ENCODE assay signal across 11 mouse cellular contexts in the genomic region with DNA sequence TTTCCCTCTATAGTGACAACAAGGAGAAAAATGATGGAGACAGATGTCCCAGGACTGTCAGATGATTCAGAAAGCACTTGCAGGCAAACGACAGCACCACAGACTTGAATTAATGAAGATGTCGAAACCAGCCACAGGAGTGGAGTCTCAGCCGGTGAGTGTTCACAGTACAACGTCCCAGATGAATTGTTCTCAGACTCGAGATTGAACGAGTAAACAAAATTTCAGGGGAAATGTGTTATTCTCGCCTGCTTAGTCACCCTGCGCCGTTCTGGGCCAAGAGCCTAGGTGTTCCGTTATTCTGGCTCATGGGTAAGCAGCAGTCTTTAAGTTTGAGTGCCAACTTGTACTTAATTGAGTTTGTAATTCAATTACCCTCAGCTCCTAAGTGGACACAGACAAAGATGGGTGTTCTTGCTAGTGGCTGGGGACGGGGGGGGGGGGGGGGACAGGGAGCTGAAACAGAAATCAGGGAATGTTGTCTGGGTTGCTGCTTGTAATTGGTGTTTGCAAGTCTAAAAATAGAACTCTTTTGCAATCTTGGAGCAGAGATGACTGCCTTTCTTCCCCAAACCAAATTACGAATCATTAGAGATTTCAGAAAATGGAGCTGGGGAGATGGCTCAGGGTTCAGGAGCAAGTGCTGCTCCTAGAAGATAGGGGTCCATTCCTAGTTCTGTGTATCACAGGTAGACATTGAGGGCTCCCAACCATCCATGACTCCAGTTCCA.
DNase-seq lines count a peak whose midpoint lies in the region; ATAC-seq and TF ChIP-seq lines count a peak whose summit lies in the region.
"Had no signal": no experiment of that assay in that cellular context is flagged by ENCODE, and none has a peak within 500 bp of the region (broad histone marks: within the 10 kb centered on the region; RNA-seq: fewer than 3 reads in every experiment).

No protein-coding gene starts in this region.

- no peaks in the 10 kb centered on the region for H3K27me3 ChIP-seq in Patski
- H3K27me3 ChIP-seq: stomach, embryonic 15.5 days had no signal

- CTCF ChIA-PET in Patski (lab: Charles Lee): interaction anchor here (0.6 kb wide), 1 partner anchor 53 kb away, joined by 3 read pairs; no protein-coding TSS in a partner anchor

- ATAC-seq in Patski: peak; percentile 64
- ATAC-seq in inflammation-experienced regulatory T-cells, adult 6 months: no peak
- ATAC-seq: hindbrain, embryonic 16.5 days had no signal

- POLR2A ChIA-PET in Patski (lab: Charles Lee): no interaction called here

- in situ Hi-C loops in Patski (cut with MboI; ENCODE audit: low pct_unique_long_range_greater_than_20kb): no loop called here

- TF ChIP-seq CTCF in Patski (IDR thresholded peaks at IDR 0.05): no peak

- DNase-seq in cerebellum, postnatal 25 days: peak; percentile 47 to 50
- no peak for DNase-seq in cerebellum, adult 9-11 months
- peak; percentile 41 for DNase-seq in layer of hippocampus, adult 11-12 months (ENCODE audit: low spot score)
- DNase-seq in layer of hippocampus, adult 9-10 months (ENCODE audit: low spot score): no peak
- no peak for DNase-seq in Patski (ENCODE audit: low read depth, low spot score)
- peak; percentile 35 for DNase-seq in layer of hippocampus, adult 9-11 months
- no peak for DNase-seq in urinary bladder, postnatal 4 days (ENCODE audit: low spot score in 2 of 2)
- DNase-seq: lung, postnatal 14 days had no signal

Comparison
In these comparisons a context has a peak if more than half of its experiments do, and no peak if none do; other contexts are left out.
1. DNase-seq: peak in cerebellum, postnatal 25 days (2 of 2), layer of hippocampus, adult 11-12 months (single experiment) and layer of hippocampus, adult 9-11 months (single experiment); none in cerebellum, adult 9-11 months (single experiment), layer of hippocampus, adult 9-10 months (single experiment), Patski (single experiment) and urinary bladder, postnatal 4 days (0 of 2).